Mouse (Mus musculus) bone marrow, adult 2 months (tissue): ENCODE data around the gene Eif4g3.

Source experiments
- CTCF ChIP-seq: fragments of 200-500 bp; IDR thresholded peaks from 2 replicates; pipeline ENCODE4 v1.5.1; 2011; ENCODE audit warnings: low read length, control low read depth; ENCODE audit not compliant: control insufficient read depth, insufficient read depth
- POLR2A ChIP-seq: fragments of 200-500 bp; IDR thresholded peaks from 2 replicates; pipeline ENCODE4 v1.6.1; 2011; ENCODE audit warnings: low read depth, mild to moderate bottlenecking, control low read depth, low read length, borderline replicate concordance; ENCODE audit not compliant: control insufficient read depth

GRCm38 (mm10) chr4:138040589-138040988, 47.8 kb downstream of the Eif4g3 start:
- TF ChIP-seq POLR2A (no peak), CTCF (no peak)
